Mouse (Mus musculus) megakaryocyte-erythroid progenitor cell, adult 5-6 weeks (primary cell): ENCODE results near the gene 1810024B03Rik. TPM values are rescaled to one million over a fixed set of nuclear protein-coding genes. Genes with fewer than 3 reads are reported as not detected.
A peak's percentile ranks its signal among the peaks of the same experiment; 100 is the strongest.
"Not testable (repeated sequence)": the region's sequence is repeated elsewhere in the genome, so short reads cannot be mapped to it uniquely, and the experiment has no call there.

Experiments used
- ATAC-seq: replicated peaks from 2 replicates; pipeline ENCODE4 v1.8.0; 2016; ENCODE audit warnings: mild to moderate bottlenecking, inconsistent platforms; ENCODE audit not compliant: severe bottlenecking, poor library complexity, low FRiP score, low TSS enrichment
- total RNA-seq, 2 experiments: library from RNA; stranded (forward) in 1 of 2; stranded (reverse) in 1 of 2; fragments of 200-1000, 215-1000 nt in 1 of 2; fragments of >200 nt in 1 of 2; fragmentation: Nextera tagmentation in 1 of 2; gene quantifications; 2 replicates each; pipeline ENCODE4 v1.2.3; 2014 to 2017

1810024B03Rik gene
- total RNA-seq, 2 experiments from 2014 or later = 2.6 to 6.5 TPM

GRCm38 (mm10) chr2:127189574-127189973, 18.5 kb downstream of the 1810024B03Rik start:
- ATAC-seq = no peak

- ATAC-seq = peak; percentile 100
These were observed 25.3 kb downstream of the 1810024B03Rik start for GRCm38 (mm10) chr2:127182598-127183381.

GRCm38 (mm10) chr2:127166261-127166660, 41.8 kb downstream of the 1810024B03Rik start:
- not testable (repeated sequence) for ATAC-seq

GRCm38 (mm10) chr2:127165675-127166074, 42.4 kb downstream of the 1810024B03Rik start:
- no peak for ATAC-seq

GRCm38 (mm10) chr2:127145699-127146098, 62.4 kb downstream of the 1810024B03Rik start:
- no peak for ATAC-seq

- peak; percentile 96 for ATAC-seq
These were observed 64.7 kb downstream of the 1810024B03Rik start, which contains the start of gene Itpripl1 for GRCm38 (mm10) chr2:127143158-127144063. Gene Itpripl1 (minus strand): TSS chr2:127143442.

- ATAC-seq = no peak
These were observed 65.4 kb downstream of the 1810024B03Rik start for GRCm38 (mm10) chr2:127142577-127143157.

- ATAC-seq = no peak
These were observed 66.0 kb downstream of the 1810024B03Rik start for GRCm38 (mm10) chr2:127142031-127142430.

GRCm38 (mm10) chr2:127140011-127140410, 68.1 kb downstream of the 1810024B03Rik start:
- no peak for ATAC-seq

- ATAC-seq = no peak
These were observed 68.5 kb downstream of the 1810024B03Rik start for GRCm38 (mm10) chr2:127139605-127140004.

- no peak for ATAC-seq
These were observed 69.0 kb downstream of the 1810024B03Rik start for GRCm38 (mm10) chr2:127139094-127139493.

GRCm38 (mm10) chr2:127138449-127138848, 69.6 kb downstream of the 1810024B03Rik start:
- ATAC-seq = no peak

- no peak for ATAC-seq
These were observed 70.2 kb downstream of the 1810024B03Rik start for GRCm38 (mm10) chr2:127137838-127138420.

GRCm38 (mm10) chr2:127136979-127137378, 71.1 kb downstream of the 1810024B03Rik start:
- ATAC-seq = peak; percentile 21

Other genes with a start within 250 kb of the 1810024B03Rik start
- 12.5 and 13.5 TPM in 2 replicates for gene Ap4e1, start 199.6 kb downstream of the 1810024B03Rik start, total RNA-seq (2014; fragmentation: Nextera tagmentation)
- gene Ap4e1, start 199.6 kb downstream of the 1810024B03Rik start, total RNA-seq (2017) = 21.0 and 26.9 TPM in 2 replicates
- 53.7 and 54.7 TPM in 2 replicates for gene Blvra, start 137.6 kb downstream of the 1810024B03Rik start, total RNA-seq (2014; fragmentation: Nextera tagmentation)
- 40.9 and 47.9 TPM in 2 replicates for gene Blvra, start 137.6 kb downstream of the 1810024B03Rik start, total RNA-seq (2017)
- 44.7 and 65.6 TPM in 2 replicates for gene Ncaph, start 74.3 kb downstream of the 1810024B03Rik start, total RNA-seq (2014; fragmentation: Nextera tagmentation)
- 55.8 and 57.3 TPM in 2 replicates for gene Ncaph, start 74.3 kb downstream of the 1810024B03Rik start, total RNA-seq (2017)
- 17.9 and 23.4 TPM in 2 replicates for gene Itpripl1, start 64.8 kb downstream of the 1810024B03Rik start, total RNA-seq (2014; fragmentation: Nextera tagmentation)
- gene Itpripl1, start 64.8 kb downstream of the 1810024B03Rik start, total RNA-seq (2017) = 15.8 and 24.0 TPM in 2 replicates
- gene Snrnp200, start 106 bp upstream of the 1810024B03Rik start, total RNA-seq (2014; fragmentation: Nextera tagmentation) = 99.4 and 122 TPM in 2 replicates
- 202 and 255 TPM in 2 replicates for gene Snrnp200, start 106 bp upstream of the 1810024B03Rik start, total RNA-seq (2017)
- gene Ciao1, start 39.5 kb upstream of the 1810024B03Rik start, total RNA-seq (2014; fragmentation: Nextera tagmentation) = 39.4 and 40.1 TPM in 2 replicates
- 19.0 and 45.1 TPM in 2 replicates for gene Ciao1, start 39.5 kb upstream of the 1810024B03Rik start, total RNA-seq (2017)
- gene Tmem127, start 39.6 kb upstream of the 1810024B03Rik start, total RNA-seq (2014; fragmentation: Nextera tagmentation) = 17.5 and 26.0 TPM in 2 replicates
- gene Tmem127, start 39.6 kb upstream of the 1810024B03Rik start, total RNA-seq (2017) = 38.7 and 39.5 TPM in 2 replicates
- gene Stard7, start 61.9 kb upstream of the 1810024B03Rik start, total RNA-seq (2014; fragmentation: Nextera tagmentation) = 97.7 and 109 TPM in 2 replicates
- gene Stard7, start 61.9 kb upstream of the 1810024B03Rik start, total RNA-seq (2017) = 130 and 141 TPM in 2 replicates
- 18.4 and 29.2 TPM in 2 replicates for gene Dusp2, start 127.9 kb upstream of the 1810024B03Rik start, total RNA-seq (2014; fragmentation: Nextera tagmentation)
- gene Dusp2, start 127.9 kb upstream of the 1810024B03Rik start, total RNA-seq (2017) = 33.5 and 35.8 TPM in 2 replicates
- 0.40 TPM in 1 of 2 replicates, not detected in the other for gene Astl, start 130.4 kb upstream of the 1810024B03Rik start, total RNA-seq (2014; fragmentation: Nextera tagmentation)
- gene Astl, start 130.4 kb upstream of the 1810024B03Rik start, total RNA-seq (2017) = not detected in 2 replicates
- gene Adra2b, start 154.9 kb upstream of the 1810024B03Rik start, total RNA-seq (2014; fragmentation: Nextera tagmentation) = not detected in 2 replicates
- not detected in 2 replicates for gene Adra2b, start 154.9 kb upstream of the 1810024B03Rik start, total RNA-seq (2017)
- gene Gpat2, start 216.9 kb upstream of the 1810024B03Rik start, total RNA-seq (2014; fragmentation: Nextera tagmentation) = not detected in 2 replicates
- gene Gpat2, start 216.9 kb upstream of the 1810024B03Rik start, total RNA-seq (2017) = not detected in 2 replicates
- gene Fahd2a, start 236.3 kb upstream of the 1810024B03Rik start, total RNA-seq (2014; fragmentation: Nextera tagmentation) = 17.8 and 18.9 TPM in 2 replicates
- gene Fahd2a, start 236.3 kb upstream of the 1810024B03Rik start, total RNA-seq (2017) = 1.8 and 3.5 TPM in 2 replicates